Mouse (Mus musculus) limb, embryonic 10.5 days (tissue): Measurements from ENCODE around the gene Astn1. TPM values are rescaled to one million over a fixed set of nuclear protein-coding genes. Genes with fewer than 3 reads are reported as not detected.

ENCODE experiments used
- DNase-seq: peaks from one replicate; pipeline ENCODE4 v3.0.0-alpha.2; 2017; ENCODE audit warnings: low spot score
- H3K27ac ChIP-seq: fragments of 300-500 bp; sonication (generic); 2 replicates; pipeline ENCODE4 v1.5.1; 2016; ENCODE audit warnings: mild to moderate bottlenecking
- H3K27me3 ChIP-seq: fragments of 300-500 bp; sonication (generic); 2 replicates; pipeline ENCODE4 v1.6.1; 2016; ENCODE audit warnings: low read depth, mild to moderate bottlenecking; ENCODE audit not compliant: poor library complexity, severe bottlenecking
- H3K36me3 ChIP-seq: fragments of 300-500 bp; sonication (generic); 2 replicates; pipeline ENCODE4 v1.6.1; 2016; ENCODE audit warnings: mild to moderate bottlenecking, moderate library complexity
- H3K4me1 ChIP-seq: fragments of 300-500 bp; sonication (generic); 2 replicates; pipeline ENCODE4 v1.6.1; 2016
- H3K4me3 ChIP-seq: fragments of 300-500 bp; sonication (generic); 2 replicates; pipeline ENCODE4 v1.5.1; 2016; ENCODE audit warnings: mild to moderate bottlenecking, moderate library complexity
- H3K9me3 ChIP-seq: fragments of 300-500 bp; sonication (generic); replicated peaks from 2 replicates; pipeline ENCODE4 v1.6.1; 2016; ENCODE audit warnings: mild to moderate bottlenecking
- WGBS: fragments of 180-500 bp; shearing (Covaris S2); methylation state at CpG from one replicate; pipeline ENCODE4 v1.1.7; 2016; 5-methylcytosine and 5-hydroxymethylcytosine counted together
- polyA plus RNA-seq: library from polyadenylated mRNA; unstranded; fragments of >200 nt; fragmentation: Nextera tagmentation; extraction: Ambion mirVana; gene quantifications from 2 replicates; pipeline ENCODE4 v1.2.1, GENCODE M21; 2016

Astn1 gene
- polyA plus RNA-seq, 1 experiment from 2014 or later: 2.8 TPM

GRCm38 (mm10) chr1:158385311-158385710 is 23.2 kb downstream of the Astn1 start:
- 95% methylated on average over 2 of the region's 2 CpGs for WGBS
- Histone ChIP-seq H3K4me3 (no peak overlapping the region), H3K4me1 (peaks cover 5% of the 10 kb centered on the region; the same call in 1 of the 2 replicates)

DNA sequence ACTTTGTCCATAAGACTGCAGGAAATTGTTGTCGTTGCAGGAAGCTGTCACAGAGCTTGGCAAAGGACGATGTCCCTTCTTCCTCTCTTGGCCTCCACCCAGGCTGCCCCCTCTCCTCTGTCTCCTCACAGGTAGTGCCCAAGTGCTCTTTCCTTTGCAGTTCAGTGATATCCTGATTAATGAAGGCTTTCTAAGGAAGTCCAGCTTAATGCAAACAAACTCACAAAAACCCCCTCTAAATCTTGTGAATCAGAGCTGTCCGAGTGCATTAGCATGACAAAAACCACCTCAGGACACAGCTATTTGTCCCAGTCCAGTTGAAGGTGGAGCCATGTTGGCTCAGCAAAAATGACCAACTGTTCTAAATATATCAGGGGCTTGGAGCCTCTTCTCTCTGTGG is 24.7 kb downstream of the Astn1 start:
- H3K27ac ChIP-seq: no peak overlapping the region
- H3K36me3 ChIP-seq: no peaks in the 10 kb centered on the region
- peaks cover 5% of the 10 kb centered on the region; the same call in 1 of the 2 replicates for H3K4me1 ChIP-seq
- H3K27me3 ChIP-seq: no peaks in the 10 kb centered on the region
- H3K9me3 ChIP-seq: no peaks in the 10 kb centered on the region
- no peak overlapping the region for H3K4me3 ChIP-seq
- no peak for DNase-seq
- WGBS: 75% methylated on average over 3 of the region's 3 CpGs

More at GRCm38 (mm10) chr1:158385311-158385710, 23.2 kb downstream of the Astn1 start:
- Histone ChIP-seq H3K9me3 (no peaks in the 10 kb centered on the region), H3K36me3 (no peaks in the 10 kb centered on the region), H3K27me3 (no peaks in the 10 kb centered on the region), H3K27ac (no peak overlapping the region)
- no peak for DNase-seq

- Histone ChIP-seq H3K27me3 (no peaks in the 10 kb centered on the region), H3K9me3 (no peaks in the 10 kb centered on the region), H3K36me3 (no peaks in the 10 kb centered on the region), H3K4me1 (no peaks in the 10 kb centered on the region), H3K4me3 (no peak overlapping the region), H3K27ac (no peak overlapping the region)
- no peak for DNase-seq
- WGBS: 95% methylated on average over 4 of the region's 4 CpGs
These were observed 26.9 kb downstream of the Astn1 start for GRCm38 (mm10) chr1:158388995-158389394.

- 86% methylated on average over 4 of the region's 4 CpGs for WGBS
- Histone ChIP-seq H3K36me3 (no peaks in the 10 kb centered on the region), H3K4me3 (no peak overlapping the region)
These were observed 28.6 kb downstream of the Astn1 start for GRCm38 (mm10) chr1:158390693-158391092.

DNA sequence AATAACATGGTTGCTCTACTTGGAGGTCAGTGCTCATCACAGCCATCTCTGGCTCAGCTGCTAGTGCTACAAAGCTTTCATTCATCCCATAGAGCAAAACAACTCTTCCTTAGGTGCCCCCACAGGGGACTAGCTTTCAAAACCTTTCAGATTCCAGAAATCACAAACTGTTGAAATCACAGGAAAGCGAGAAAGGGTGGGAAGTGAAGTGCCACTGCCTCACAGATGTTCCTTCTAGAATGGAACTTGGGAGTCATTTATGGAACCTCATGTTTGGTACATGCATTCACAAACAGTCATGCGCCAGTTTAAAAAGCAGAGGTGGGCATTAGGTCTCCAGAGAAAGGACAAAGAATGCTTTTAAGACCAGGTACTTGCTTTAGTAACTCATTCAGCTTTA is 35.0 kb downstream of the Astn1 start:
- 91% methylated on average over 2 of the region's 2 CpGs for WGBS
- no peaks in the 10 kb centered on the region for H3K36me3 ChIP-seq
- H3K4me3 ChIP-seq: no peak overlapping the region
- no peak for DNase-seq
- H3K4me1 ChIP-seq: no peaks in the 10 kb centered on the region
- no peaks in the 10 kb centered on the region for H3K27me3 ChIP-seq
- H3K9me3 ChIP-seq: no peaks in the 10 kb centered on the region
- H3K27ac ChIP-seq: no peak overlapping the region

More at GRCm38 (mm10) chr1:158390693-158391092, 28.6 kb downstream of the Astn1 start:
- Histone ChIP-seq H3K27me3 (no peaks in the 10 kb centered on the region), H3K4me1 (no peaks in the 10 kb centered on the region), H3K9me3 (no peaks in the 10 kb centered on the region), H3K27ac (no peak overlapping the region)
- no peak for DNase-seq

DNA sequence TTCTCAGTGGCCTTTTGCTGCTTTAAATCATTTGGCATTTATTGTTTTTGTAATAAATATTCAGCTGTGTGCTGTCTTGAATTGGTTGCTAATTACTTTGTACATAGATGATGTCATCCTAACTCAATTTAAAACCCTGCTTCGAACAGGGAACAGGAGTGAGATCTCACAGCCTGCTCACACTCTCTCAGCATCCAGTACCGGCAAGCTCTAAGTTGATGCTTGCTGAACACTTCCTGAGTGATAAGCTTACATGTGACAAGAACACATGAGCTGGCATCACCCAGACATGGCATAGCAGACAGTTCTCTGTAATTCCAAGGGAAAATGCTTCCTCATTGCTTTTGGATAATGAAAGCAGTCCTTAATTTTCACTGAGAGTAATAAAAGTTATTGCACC is 38.8 kb downstream of the Astn1 start:
- no peak for DNase-seq
- Histone ChIP-seq H3K4me3 (no peak overlapping the region), H3K4me1 (0 out of 2 replicates have a peak, but pooled peaks cover 4% of the 10 kb centered on the region), H3K27me3 (no peaks in the 10 kb centered on the region), H3K27ac (no peak overlapping the region), H3K36me3 (no peaks in the 10 kb centered on the region), H3K9me3 (no peaks in the 10 kb centered on the region)
- 72% methylated on average over 2 of the region's 2 CpGs for WGBS

GRCm38 (mm10) chr1:158405899-158406769 is 44.1 kb downstream of the Astn1 start:
- DNase-seq: no peak
- Histone ChIP-seq H3K4me1 (0 out of 2 replicates have a peak, but pooled peaks cover 4% of the 10 kb centered on the region), H3K36me3 (no peaks in the 10 kb centered on the region), H3K27ac (no peak overlapping the region), H3K4me3 (no peak overlapping the region), H3K27me3 (no peaks in the 10 kb centered on the region), H3K9me3 (no peaks in the 10 kb centered on the region)
- WGBS: 77% methylated on average over 10 of the region's 10 CpGs

GRCm38 (mm10) chr1:158408124-158408523 is 46.1 kb downstream of the Astn1 start:
- 83% methylated on average over 2 of the region's 2 CpGs for WGBS
- Histone ChIP-seq H3K27ac (no peak overlapping the region), H3K27me3 (no peaks in the 10 kb centered on the region), H3K4me1 (0 out of 2 replicates have a peak, but pooled peaks cover 4% of the 10 kb centered on the region), H3K9me3 (no peaks in the 10 kb centered on the region), H3K36me3 (no peaks in the 10 kb centered on the region), H3K4me3 (no peak overlapping the region)
- DNase-seq: no peak

DNA sequence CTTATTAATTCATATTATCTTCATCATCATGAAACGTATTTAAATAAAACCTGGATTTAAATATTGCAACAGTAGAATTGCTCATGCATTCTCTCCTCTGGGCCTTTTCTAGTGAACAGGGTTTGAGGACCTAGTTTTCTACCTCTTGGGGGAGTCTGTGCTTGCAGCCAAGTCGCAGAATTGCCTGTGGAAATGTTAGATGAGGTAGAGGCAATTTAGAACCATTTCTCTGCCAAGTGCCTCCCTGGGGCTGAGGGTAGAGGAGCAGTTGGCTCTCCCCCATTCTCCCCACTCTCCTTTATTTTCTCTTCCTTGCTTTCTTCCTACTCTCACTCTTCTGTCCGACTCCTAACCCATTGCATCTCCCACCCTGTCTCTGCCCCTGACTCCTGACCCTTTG is 49.1 kb downstream of the Astn1 start:
- DNase-seq: no peak
- H3K27me3 ChIP-seq: no peaks in the 10 kb centered on the region
- H3K9me3 ChIP-seq: no peaks in the 10 kb centered on the region
- H3K4me3 ChIP-seq: no peak overlapping the region
- no peaks in the 10 kb centered on the region for H3K36me3 ChIP-seq
- WGBS: 75% methylated on average over 3 of the region's 3 CpGs
- no peaks in the 10 kb centered on the region for H3K4me1 ChIP-seq
- no peak overlapping the region for H3K27ac ChIP-seq

GRCm38 (mm10) chr1:158414198-158414597 is 52.1 kb downstream of the Astn1 start:
- Histone ChIP-seq H3K36me3 (no peaks in the 10 kb centered on the region), H3K9me3 (no peaks in the 10 kb centered on the region), H3K27ac (no peak overlapping the region), H3K4me3 (no peak overlapping the region), H3K27me3 (no peaks in the 10 kb centered on the region), H3K4me1 (no peaks in the 10 kb centered on the region)
- WGBS: 83% methylated on average over 2 of the region's 2 CpGs
- DNase-seq: no peak

- 77% methylated on average over 8 of the region's 8 CpGs for WGBS
- no peaks in the 10 kb centered on the region for H3K9me3 ChIP-seq
- no peak for DNase-seq
- peaks cover 5% of the 10 kb centered on the region; the same call in 1 of the 2 replicates for H3K4me1 ChIP-seq
- no peaks in the 10 kb centered on the region for H3K27me3 ChIP-seq
- no peaks in the 10 kb centered on the region for H3K36me3 ChIP-seq
- no peak overlapping the region for H3K4me3 ChIP-seq
- no peak overlapping the region for H3K27ac ChIP-seq
These were observed 59.4 kb downstream of the Astn1 start for GRCm38 (mm10) chr1:158421451-158421850.

DNA sequence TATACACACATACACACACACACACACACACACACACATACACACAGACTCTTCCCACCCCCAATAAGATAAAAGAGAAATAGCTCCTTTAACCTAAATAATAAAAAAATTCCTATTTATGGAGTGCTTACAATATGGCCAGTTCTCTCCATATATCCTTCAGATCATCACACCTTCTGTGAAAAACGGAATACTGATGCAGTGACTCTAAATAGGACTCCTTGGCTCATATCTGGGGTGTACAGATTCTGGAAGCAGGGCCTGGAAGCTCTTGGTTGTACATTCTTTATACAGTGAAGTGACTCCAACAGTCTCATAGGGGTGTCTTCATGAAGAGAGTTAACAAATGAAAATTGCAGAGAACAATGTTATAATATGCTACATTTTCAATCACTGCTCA is 60.7 kb downstream of the Astn1 start:
- 77% methylated on average over 1 of the region's 1 CpGs for WGBS
- H3K4me3 ChIP-seq: no peak overlapping the region

DNA sequence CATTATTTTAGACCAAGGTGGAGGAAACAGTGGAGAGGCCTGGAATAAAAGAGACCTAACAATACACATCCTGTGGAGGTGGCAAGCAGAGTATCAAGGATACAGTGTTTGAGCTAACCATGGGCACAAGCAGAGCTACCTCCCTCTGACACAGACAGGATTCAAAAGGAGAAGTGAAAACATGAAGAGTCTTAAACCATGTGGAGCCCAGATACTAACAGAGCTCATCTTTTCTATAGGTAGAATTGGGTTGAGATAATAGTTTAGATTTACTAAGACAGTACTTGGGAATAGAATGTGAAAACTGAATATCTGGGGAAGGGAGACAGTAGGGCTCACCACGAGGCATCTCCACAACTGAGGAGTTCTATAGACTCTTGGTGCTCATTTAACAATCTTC is 84.0 kb downstream of the Astn1 start:
- Histone ChIP-seq H3K27me3 (peaks cover 61% of the 10 kb centered on the region), H3K27ac (no peak overlapping the region), H3K4me3 (no peak overlapping the region), H3K9me3 (no peaks in the 10 kb centered on the region), H3K4me1 (peaks cover 12% of the 10 kb centered on the region), H3K36me3 (no peaks in the 10 kb centered on the region)
- DNase-seq: no peak
- WGBS: 79% methylated on average over 1 of the region's 1 CpGs

More for the DNA sequence above, 60.7 kb downstream of the Astn1 start:
- Histone ChIP-seq H3K27ac (no peak overlapping the region), H3K9me3 (no peaks in the 10 kb centered on the region), H3K4me1 (peaks cover 5% of the 10 kb centered on the region; the same call in 1 of the 2 replicates), H3K27me3 (no peaks in the 10 kb centered on the region), H3K36me3 (no peaks in the 10 kb centered on the region)
- no peak for DNase-seq
